Mouse (Mus musculus) forebrain, embryonic 12.5 days (tissue): Measurements from ENCODE around the gene Acot5. TPM values are rescaled to one million over a fixed set of nuclear protein-coding genes. Genes with fewer than 3 reads are reported as not detected.
"Not testable (repeated sequence)": the region's sequence is repeated elsewhere in the genome, so short reads cannot be mapped to it uniquely, and the experiment has no call there.

Experiments
- ATAC-seq: fragments of 200-750 bp; cut with Nextera tagmentation; 2 replicates; pipeline ENCODE4 v1.8.0; 2017; ENCODE audit warnings: moderate TSS enrichment; ENCODE audit not compliant: low FRiP score
- H3K27ac ChIP-seq: fragments of 300-500 bp; sonication (generic); 2 replicates; pipeline ENCODE4 v1.5.1; 2016; ENCODE audit warnings: mild to moderate bottlenecking
- H3K27me3 ChIP-seq: fragments of 300-500 bp; sonication (generic); 2 replicates; pipeline ENCODE4 v1.6.1; 2016; ENCODE audit warnings: mild to moderate bottlenecking
- H3K36me3 ChIP-seq: fragments of 300-500 bp; sonication (generic); replicated peaks from 2 replicates; pipeline ENCODE4 v1.6.1; 2016; ENCODE audit warnings: mild to moderate bottlenecking
- H3K4me1 ChIP-seq: fragments of 300-500 bp; sonication (generic); 2 replicates; pipeline ENCODE4 v1.6.1; 2016
- H3K4me2 ChIP-seq: fragments of 300-500 bp; sonication (generic); 2 replicates; pipeline ENCODE4 v1.6.1; 2016; ENCODE audit warnings: mild to moderate bottlenecking, moderate library complexity
- H3K4me3 ChIP-seq: fragments of 300-500 bp; sonication (generic); replicated peaks from 2 replicates; pipeline ENCODE4 v1.5.1; 2016; ENCODE audit warnings: mild to moderate bottlenecking
- H3K9ac ChIP-seq: fragments of 300-500 bp; sonication (generic); 2 replicates; pipeline ENCODE4 v1.6.1; 2016; ENCODE audit warnings: mild to moderate bottlenecking
- H3K9me3 ChIP-seq: fragments of 300-500 bp; sonication (generic); 2 replicates; pipeline ENCODE4 v1.6.1; 2016
- WGBS: fragments of 180-500 bp; shearing (Covaris S2); methylation state at CpG from one replicate; pipeline ENCODE4 v1.1.7; 2016; 5-methylcytosine and 5-hydroxymethylcytosine counted together
- polyA plus RNA-seq: library from polyadenylated mRNA; unstranded; fragments of >200 nt; fragmentation: Nextera tagmentation; extraction: Ambion mirVana; gene quantifications from 2 replicates; pipeline ENCODE4 v1.2.1, GENCODE M21; 2016

Acot5 gene
- polyA plus RNA-seq, 1 experiment from 2014 or later = not detected

GRCm38 (mm10) chr12:84064621-84065020 is 4.5 kb upstream of the Acot5 start:
- Histone ChIP-seq H3K4me3 (no peak overlapping the region), H3K9me3 (0 out of 2 replicates have a peak, but pooled peaks cover 3% of the 10 kb centered on the region), H3K4me1 (no peaks in the 10 kb centered on the region), H3K9ac (no peak overlapping the region), H3K36me3 (no peaks in the 10 kb centered on the region), H3K27ac (no peak overlapping the region), H3K27me3 (peaks cover 30% of the 10 kb centered on the region), H3K4me2 (no peak overlapping the region)
- no peak for ATAC-seq
- WGBS = 77% methylated on average over 8 of the region's 8 CpGs

DNA sequence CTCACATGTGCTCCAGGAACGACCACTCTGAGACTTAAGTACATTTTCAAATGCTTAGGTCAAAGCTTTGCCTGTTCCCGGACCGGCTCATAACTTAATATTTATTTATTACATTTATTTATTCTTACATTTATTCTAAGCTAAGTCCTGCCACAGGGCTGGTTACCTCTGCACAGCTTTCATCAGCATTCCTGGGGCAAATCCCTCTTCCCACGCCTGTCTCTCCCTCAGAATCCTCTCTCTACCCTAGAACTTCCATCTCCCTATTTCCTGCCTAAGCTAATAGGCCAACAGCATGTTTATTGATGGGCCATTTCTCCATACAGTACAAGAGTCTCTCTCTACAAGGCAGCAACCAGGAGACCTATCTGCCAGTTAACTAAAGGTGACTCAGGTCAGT is 1.4 kb upstream of the Acot5 start:
- H3K4me2 ChIP-seq = no peak overlapping the region
- 0 out of 2 replicates have a peak, but pooled peaks cover 2% of the 10 kb centered on the region for H3K4me1 ChIP-seq
- H3K27ac ChIP-seq = no peak overlapping the region
- no peak for ATAC-seq
- no peak overlapping the region for H3K4me3 ChIP-seq
- peaks cover 47% of the 10 kb centered on the region for H3K27me3 ChIP-seq
- H3K9me3 ChIP-seq = 0 out of 2 replicates have a peak, but pooled peaks cover 3% of the 10 kb centered on the region
- no peak overlapping the region for H3K9ac ChIP-seq
- 83% methylated on average over 4 of the region's 4 CpGs for WGBS
- no peaks in the 10 kb centered on the region for H3K36me3 ChIP-seq

- no peak for ATAC-seq
- Histone ChIP-seq H3K9ac (no peak overlapping the region), H3K36me3 (no peaks in the 10 kb centered on the region), H3K27me3 (peaks cover 47% of the 10 kb centered on the region), H3K4me2 (no peak overlapping the region), H3K27ac (no peak overlapping the region), H3K4me1 (0 out of 2 replicates have a peak, but pooled peaks cover 2% of the 10 kb centered on the region), H3K9me3 (no peaks in the 10 kb centered on the region), H3K4me3 (no peak overlapping the region)
- WGBS = 55% methylated on average over 8 of the region's 8 CpGs
Observed at GRCm38 (mm10) chr12:84068296-84068695, 829 bp upstream of the Acot5 start.

DNA sequence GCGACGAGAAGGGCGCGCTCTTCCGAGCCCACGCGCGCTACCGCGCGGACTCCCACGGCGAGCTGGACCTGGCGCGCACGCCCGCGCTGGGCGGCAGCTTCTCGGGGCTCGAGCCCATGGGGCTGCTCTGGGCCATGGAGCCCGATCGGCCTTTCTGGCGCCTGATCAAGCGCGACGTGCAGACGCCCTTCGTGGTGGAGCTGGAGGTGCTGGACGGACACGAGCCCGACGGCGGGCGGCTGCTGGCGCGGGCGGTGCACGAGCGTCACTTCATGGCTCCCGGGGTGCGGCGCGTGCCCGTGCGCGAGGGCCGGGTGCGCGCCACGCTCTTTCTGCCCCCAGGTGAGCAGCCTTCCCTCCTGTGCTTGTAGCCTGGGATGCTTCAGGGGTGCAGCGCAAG is 457 bp downstream of the Acot5 start:
- peaks cover 47% of the 10 kb centered on the region for H3K27me3 ChIP-seq
- not testable (repeated sequence) for ATAC-seq, H3K36me3 ChIP-seq, H3K27ac ChIP-seq, H3K9me3 ChIP-seq, H3K4me1 ChIP-seq
- WGBS = 2% methylated on average over 44 of the region's 52 CpGs
- H3K9ac ChIP-seq = 0 out of 2 replicates have a peak overlapping the region, but pooled peaks have one; percentile 36
- peak overlapping the region; percentile 57 for H3K4me2 ChIP-seq
- H3K4me3 ChIP-seq = peak overlapping the region; percentile 39

GRCm38 (mm10) chr12:84071696-84072095 is 2.6 kb downstream of the Acot5 start:
- H3K4me3 ChIP-seq = no peak overlapping the region
- no peak overlapping the region for H3K9ac ChIP-seq
- no peaks in the 10 kb centered on the region for H3K36me3 ChIP-seq
- 0 out of 2 replicates have a peak, but pooled peaks cover 2% of the 10 kb centered on the region for H3K4me1 ChIP-seq
- no peaks in the 10 kb centered on the region for H3K9me3 ChIP-seq
- no peak overlapping the region for H3K27ac ChIP-seq
- H3K4me2 ChIP-seq = no peak overlapping the region
- WGBS = 93% methylated on average over 2 of the region's 2 CpGs
- peaks cover 45% of the 10 kb centered on the region for H3K27me3 ChIP-seq
- ATAC-seq = no peak

DNA sequence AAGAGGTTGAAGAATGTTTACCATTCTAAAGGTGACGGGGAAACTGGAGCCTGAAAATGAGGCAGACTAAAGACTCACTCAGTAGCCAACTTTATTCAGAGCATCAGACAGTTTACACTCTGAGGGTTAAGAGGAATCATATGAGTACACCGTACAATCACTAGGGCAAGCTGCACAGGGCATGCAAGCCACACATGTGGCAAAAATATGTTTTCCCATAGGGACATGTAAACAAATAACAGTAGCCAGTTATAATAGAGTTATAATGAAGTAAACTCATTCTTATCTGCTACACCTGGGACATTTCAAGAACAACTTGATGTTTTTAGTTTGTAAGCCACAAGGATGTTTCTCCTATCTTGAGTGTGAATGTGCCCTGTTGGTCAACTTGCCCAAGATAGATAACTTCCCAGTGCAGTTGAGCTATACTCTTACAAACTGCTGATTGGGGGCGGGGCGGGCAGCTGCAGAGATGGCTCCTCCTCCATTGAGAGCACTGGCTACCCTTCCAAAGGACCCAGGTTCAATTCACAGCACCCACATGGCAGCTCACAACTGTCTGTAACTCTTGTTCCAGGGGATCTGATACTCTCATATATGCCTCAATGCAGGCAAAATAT is 8.4 kb downstream of the Acot5 start:
- WGBS = 85% methylated on average over 4 of the region's 4 CpGs

GRCm38 (mm10) chr12:84083842-84084241 is 14.7 kb downstream of the Acot5 start:
- Histone ChIP-seq H3K4me1 (no peaks in the 10 kb centered on the region), H3K36me3 (no peaks in the 10 kb centered on the region), H3K4me2 (no peak overlapping the region), H3K27me3 (no peaks in the 10 kb centered on the region), H3K9ac (no peak overlapping the region), H3K27ac (no peak overlapping the region), H3K4me3 (no peak overlapping the region), H3K9me3 (peaks cover 9% of the 10 kb centered on the region; the same call in 1 of the 2 replicates)
- ATAC-seq = no peak
- 79% methylated on average over 2 of the region's 2 CpGs for WGBS

More for the DNA sequence above, 8.4 kb downstream of the Acot5 start:
- no peak for ATAC-seq
- Histone ChIP-seq H3K9ac (no peak overlapping the region), H3K27ac (no peak overlapping the region), H3K27me3 (no peaks in the 10 kb centered on the region), H3K4me3 (no peak overlapping the region), H3K4me2 (no peak overlapping the region), H3K9me3 (no peaks in the 10 kb centered on the region), H3K36me3 (no peaks in the 10 kb centered on the region), H3K4me1 (no peaks in the 10 kb centered on the region)

- 87% methylated on average over 4 of the region's 4 CpGs for WGBS
- H3K9me3 ChIP-seq = peaks cover 15% of the 10 kb centered on the region
- no peak overlapping the region for H3K4me2 ChIP-seq
- H3K27ac ChIP-seq = no peak overlapping the region
- H3K36me3 ChIP-seq = no peaks in the 10 kb centered on the region
- no peaks in the 10 kb centered on the region for H3K27me3 ChIP-seq
- H3K4me1 ChIP-seq = no peaks in the 10 kb centered on the region
- H3K4me3 ChIP-seq = no peak overlapping the region
- no peak overlapping the region for H3K9ac ChIP-seq
- ATAC-seq = no peak
Observed at GRCm38 (mm10) chr12:84084581-84084980, 15.5 kb downstream of the Acot5 start.

- not testable (repeated sequence) for H3K27me3 ChIP-seq, H3K9ac ChIP-seq, H3K4me3 ChIP-seq, H3K27ac ChIP-seq, ATAC-seq, H3K4me2 ChIP-seq, H3K4me1 ChIP-seq, H3K36me3 ChIP-seq
- H3K9me3 ChIP-seq = peaks cover 12% of the 10 kb centered on the region; the same call in 1 of the 2 replicates
- WGBS = 88% methylated on average over 5 of the region's 5 CpGs
Observed at GRCm38 (mm10) chr12:84094666-84095065, 25.5 kb downstream of the Acot5 start.

- Histone ChIP-seq H3K36me3 (no peaks in the 10 kb centered on the region), H3K27ac (no peak overlapping the region), H3K4me3 (no peak overlapping the region), H3K9ac (no peak overlapping the region), H3K4me2 (no peak overlapping the region), H3K4me1 (no peaks in the 10 kb centered on the region), H3K27me3 (no peaks in the 10 kb centered on the region), H3K9me3 (0 out of 2 replicates have a peak, but pooled peaks cover 3% of the 10 kb centered on the region)
- no peak for ATAC-seq
- WGBS = 97% methylated on average over 2 of the region's 2 CpGs
Observed at GRCm38 (mm10) chr12:84099605-84100004, 30.5 kb downstream of the Acot5 start.

GRCm38 (mm10) chr12:84100071-84100470 is 30.9 kb downstream of the Acot5 start:
- ATAC-seq = no peak
- WGBS = 46% methylated on average over 1 of the region's 1 CpGs
- H3K4me3 ChIP-seq = no peak overlapping the region
- H3K4me2 ChIP-seq = peak overlapping the region; percentile 79
- H3K4me1 ChIP-seq = no peaks in the 10 kb centered on the region
- H3K36me3 ChIP-seq = no peaks in the 10 kb centered on the region
- H3K9me3 ChIP-seq = 0 out of 2 replicates have a peak, but pooled peaks cover 3% of the 10 kb centered on the region
- no peaks in the 10 kb centered on the region for H3K27me3 ChIP-seq
- no peak overlapping the region for H3K9ac ChIP-seq
- H3K27ac ChIP-seq = no peak overlapping the region

DNA sequence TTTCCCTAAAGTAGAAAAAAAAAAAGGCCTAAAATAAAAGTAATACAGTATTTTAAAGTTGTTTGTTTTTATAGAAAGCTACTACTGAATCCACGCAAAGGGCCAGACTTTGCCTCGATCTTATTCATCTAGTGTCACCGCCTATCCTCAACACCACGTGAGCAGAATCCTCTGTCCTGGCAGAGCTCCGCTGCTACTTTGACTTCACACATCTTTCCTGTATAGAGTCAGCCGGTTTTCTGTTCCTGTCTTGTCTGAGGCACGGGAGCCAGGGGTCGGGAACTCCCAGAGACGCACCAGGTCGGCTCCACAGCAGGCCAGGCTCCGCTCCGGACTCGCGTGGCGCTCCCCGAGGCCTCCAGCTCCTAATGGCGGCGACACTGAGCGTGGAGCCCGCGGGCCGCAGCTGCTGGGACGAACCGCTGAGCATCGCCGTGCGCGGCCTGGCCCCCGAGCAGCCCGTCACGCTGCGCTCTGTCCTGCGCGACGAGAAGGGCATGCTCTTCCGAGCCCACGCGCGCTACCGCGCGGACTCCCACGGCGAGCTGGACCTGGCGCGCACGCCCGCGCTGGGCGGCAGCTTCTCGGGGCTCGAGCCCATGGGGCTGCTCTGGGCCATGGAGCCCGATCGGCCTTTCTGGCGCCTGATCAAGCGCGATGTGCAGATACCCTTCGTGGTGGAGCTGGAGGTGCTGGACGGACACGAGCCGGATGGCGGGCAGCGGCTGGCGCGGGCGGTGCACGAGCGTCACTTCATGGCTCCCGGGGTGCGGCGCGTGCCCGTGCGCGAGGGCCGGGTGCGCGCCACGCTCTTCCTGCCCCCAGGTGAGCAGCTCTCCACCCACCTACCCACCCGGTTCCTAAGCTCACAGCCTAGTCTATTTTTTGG is 31.7 kb downstream of the Acot5 start, which contains the start of gene Acot6:
Acot6 (plus strand) TSS at position 51 of the 889 bp plus-strand sequence.
- peak within 1 kb of the TSS; percentile 79 for H3K4me2 ChIP-seq
- not testable (repeated sequence) for H3K4me1 ChIP-seq, H3K27ac ChIP-seq, H3K9me3 ChIP-seq, H3K27me3 ChIP-seq, H3K36me3 ChIP-seq
- peak within 1 kb of the TSS; percentile 66 for H3K9ac ChIP-seq
- under 1% methylated on average over 75 of the region's 80 CpGs for WGBS
- peak; percentile 69; the same call in 1 of the 2 replicates for ATAC-seq
- H3K4me3 ChIP-seq = peak within 1 kb of the TSS; percentile 54
